Mouse (Mus musculus) brain, embryonic 14.5 days (tissue): Measurements from ENCODE around the gene Xpnpep1.

Source experiments
- CTCF ChIP-seq: fragments of 200-500 bp; IDR thresholded peaks from 2 replicates; pipeline ENCODE4 v1.5.1; 2012; ENCODE audit warnings: inconsistent platforms, mild to moderate bottlenecking, moderate library complexity, borderline replicate concordance; ENCODE audit not compliant: insufficient read depth, insufficient read length; ENCODE audit errors: extremely low read depth
- POLR2A ChIP-seq: fragments of 200-500 bp; IDR thresholded peaks from 2 replicates; pipeline ENCODE4 v1.6.1; 2012; ENCODE audit warnings: mild to moderate bottlenecking, inconsistent platforms, borderline replicate concordance; ENCODE audit not compliant: poor library complexity, insufficient read depth, insufficient read length, severe bottlenecking; ENCODE audit errors: extremely low read depth

DNA sequence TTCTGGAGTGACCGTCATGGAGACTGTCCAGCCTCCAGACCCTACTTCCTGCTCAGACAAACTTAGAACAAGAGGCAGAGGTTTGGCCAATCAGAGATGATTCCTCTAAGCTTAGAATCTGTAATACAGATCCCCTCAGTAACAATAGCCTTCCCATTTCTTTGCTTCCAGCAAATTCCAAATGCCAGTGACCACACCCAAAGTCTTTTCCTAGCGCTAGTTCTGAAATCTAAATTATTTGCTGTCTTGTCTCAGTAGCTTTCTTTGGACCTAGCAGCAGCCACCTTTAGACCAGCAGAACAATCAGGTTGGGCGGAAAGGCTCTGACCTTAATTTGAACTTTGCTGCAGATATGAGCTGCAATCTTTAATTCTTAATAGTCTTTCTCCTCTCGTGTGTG is 30.9 kb upstream of the Xpnpep1 start:
- no peak for TF ChIP-seq POLR2A
- no peak for TF ChIP-seq CTCF
